ENCODE assay signal across 35 mouse cellular contexts in the genomic region with DNA sequence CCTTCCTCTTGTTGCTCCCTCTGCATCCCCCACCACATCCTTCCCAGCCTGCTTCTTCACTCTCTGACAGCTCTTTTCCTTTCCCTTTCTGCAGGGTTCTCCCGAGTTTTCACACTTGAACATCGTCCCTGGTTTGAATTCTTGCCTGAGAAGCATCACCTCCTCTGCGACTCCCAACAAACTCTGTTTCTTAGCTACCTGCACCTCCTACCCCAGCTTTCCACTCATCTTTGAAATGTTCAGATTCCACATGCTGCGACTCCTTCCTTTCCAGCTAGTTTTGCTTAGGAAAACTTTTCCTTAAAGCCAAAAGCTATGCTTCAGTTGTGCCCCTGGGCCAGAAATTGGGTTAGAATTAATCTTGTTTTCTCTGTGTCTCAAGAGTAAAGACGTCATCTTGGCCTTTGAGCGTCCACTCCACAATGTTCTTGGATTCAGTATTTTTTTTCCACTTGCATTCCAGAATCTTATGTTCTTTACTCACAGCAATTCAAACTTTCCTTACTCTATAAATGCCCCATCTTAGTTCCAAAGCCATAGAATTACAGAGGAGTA.
DNase-seq lines count a peak whose midpoint lies in the region; ATAC-seq and TF ChIP-seq lines count a peak whose summit lies in the region.
"Had no signal": no experiment of that assay in that cellular context is flagged by ENCODE, and none has a peak within 500 bp of the region (broad histone marks: within the 10 kb centered on the region; RNA-seq: fewer than 3 reads in every experiment).

No protein-coding gene starts in this region.

- DNase-seq in embryonic facial prominence, embryonic 14.5 days (ENCODE audit: low spot score) = peak; percentile 33
- DNase-seq in embryonic facial prominence, embryonic 10.5 days (ENCODE audit: low spot score) = no peak
- peak; percentile 33 to 34 for DNase-seq in heart, adult 2 months
- no peak for DNase-seq in heart, embryonic 10.5 days (ENCODE audit: low spot score)
- DNase-seq in heart, postnatal 0 days (ENCODE audit: low spot score) = peak; percentile 25
- no peak for DNase-seq in layer of hippocampus, adult 8-10 months (ENCODE audit: low spot score in 2 of 2)
- no peak for DNase-seq in cerebellum, adult 8-10 months
- DNase-seq: adrenal gland, adult 2 months; adrenal gland, postnatal 36 days; cerebellum, adult 2 months; cerebellum, postnatal 25 days; embryo, embryonic 11 days; gastrocnemius, postnatal 10 days; kidney, adult 11 months; kidney, postnatal 14 days; lung, adult 2 months; lung, postnatal 10 days; right cerebral cortex, postnatal 4 days; thymus, adult 2 months; thymus, postnatal 36 days had no signal

- intact Hi-C loops in heart, adult 2 months (cut with DNase I) = no loop called here

- no peak for TF ChIP-seq POLR2A in heart, adult 2 months (IDR thresholded peaks at IDR 0.05; ENCODE audit: insufficient read depth, low read depth, low read length)

- H3K79me2 ChIP-seq in heart, adult 2 months (replicated peaks; ENCODE audit: control insufficient read depth, insufficient read depth, low read length) = no peaks in the 10 kb centered on the region

- H3K27ac ChIP-seq in embryonic facial prominence, embryonic 14.5 days (replicated peaks; ENCODE audit: low read depth, low read length) = no peak overlapping the region
- H3K27ac ChIP-seq in embryonic facial prominence, embryonic 10.5 days (replicated peaks) = no peak overlapping the region
- peak overlapping the region; percentile 69 for H3K27ac ChIP-seq in heart, adult 2 months
- H3K27ac ChIP-seq in heart, embryonic 10.5 days = no peak overlapping the region
- peak overlapping the region; percentile 30; the same call in 1 of the 2 replicates for H3K27ac ChIP-seq in heart, postnatal 0 days (ENCODE audit: low read depth)
- H3K27ac ChIP-seq in limb, embryonic 15.5 days = peak overlapping the region; percentile 33; the same call in 1 of the 2 replicates
- H3K27ac ChIP-seq: embryonic facial prominence, embryonic 13.5 days; heart, embryonic 13.5 days; hindbrain, embryonic 10.5 days; hindbrain, embryonic 15.5 days; limb, embryonic 12.5 days; liver, embryonic 14.5 days; macrophage; midbrain, embryonic 15.5 days; neural tube, embryonic 12.5 days had no signal

- no peaks in the 10 kb centered on the region for H3K9me3 ChIP-seq in embryonic facial prominence, embryonic 14.5 days (ENCODE audit: control insufficient read depth, low read length)
- no peaks in the 10 kb centered on the region for H3K9me3 ChIP-seq in embryonic facial prominence, embryonic 10.5 days
- no peaks in the 10 kb centered on the region for H3K9me3 ChIP-seq in heart, embryonic 10.5 days
- H3K9me3 ChIP-seq in heart, postnatal 0 days (replicated peaks; ENCODE audit: control insufficient read depth, low read length) = no peaks in the 10 kb centered on the region
- no peaks in the 10 kb centered on the region for H3K9me3 ChIP-seq in limb, embryonic 15.5 days
- H3K9me3 ChIP-seq: embryonic facial prominence, embryonic 13.5 days; heart, embryonic 13.5 days; hindbrain, embryonic 10.5 days; hindbrain, embryonic 15.5 days; limb, embryonic 12.5 days; midbrain, embryonic 15.5 days; neural tube, embryonic 12.5 days had no signal

- H3K4me2 ChIP-seq in embryonic facial prominence, embryonic 14.5 days (ENCODE audit: low read depth, low read length) = no peak overlapping the region
- no peak overlapping the region for H3K4me2 ChIP-seq in heart, postnatal 0 days (ENCODE audit: low read depth, low read length)
- no peak overlapping the region for H3K4me2 ChIP-seq in limb, embryonic 15.5 days
- H3K4me2 ChIP-seq: embryonic facial prominence, embryonic 13.5 days; heart, embryonic 13.5 days; hindbrain, embryonic 15.5 days; limb, embryonic 12.5 days; midbrain, embryonic 15.5 days; neural tube, embryonic 12.5 days had no signal

- no peak overlapping the region for H3K4me3 ChIP-seq in embryonic facial prominence, embryonic 14.5 days (ENCODE audit: low read depth, low read length)
- no peak overlapping the region for H3K4me3 ChIP-seq in embryonic facial prominence, embryonic 10.5 days
- no peak overlapping the region for H3K4me3 ChIP-seq in heart, adult 2 months
- no peak overlapping the region for H3K4me3 ChIP-seq in heart, embryonic 10.5 days
- no peak overlapping the region for H3K4me3 ChIP-seq in heart, postnatal 0 days (ENCODE audit: low read depth, low read length)
- H3K4me3 ChIP-seq in limb, embryonic 15.5 days = no peak overlapping the region
- H3K4me3 ChIP-seq: embryonic facial prominence, embryonic 13.5 days; erythroblast, embryonic 14.5 days; heart, embryonic 13.5 days; hindbrain, embryonic 10.5 days; hindbrain, embryonic 15.5 days; limb, embryonic 12.5 days; midbrain, embryonic 15.5 days; neural tube, embryonic 12.5 days had no signal

- H3K36me3 ChIP-seq in embryonic facial prominence, embryonic 14.5 days (ENCODE audit: control insufficient read depth, insufficient read depth, low read length) = no peaks in the 10 kb centered on the region
- H3K36me3 ChIP-seq in embryonic facial prominence, embryonic 10.5 days (replicated peaks) = no peaks in the 10 kb centered on the region
- H3K36me3 ChIP-seq in heart, adult 2 months (ENCODE audit: control insufficient read depth, insufficient read depth, low read length) = no peaks in the 10 kb centered on the region
- H3K36me3 ChIP-seq in heart, embryonic 10.5 days = no peaks in the 10 kb centered on the region
- H3K36me3 ChIP-seq in heart, postnatal 0 days (replicated peaks; ENCODE audit: control insufficient read depth, insufficient read depth, low read length) = no peaks in the 10 kb centered on the region
- H3K36me3 ChIP-seq in limb, embryonic 15.5 days = no peaks in the 10 kb centered on the region
- H3K36me3 ChIP-seq: embryonic facial prominence, embryonic 13.5 days; heart, embryonic 13.5 days; hindbrain, embryonic 10.5 days; hindbrain, embryonic 15.5 days; limb, embryonic 12.5 days; midbrain, embryonic 15.5 days; neural tube, embryonic 12.5 days had no signal

- no peak for ATAC-seq in embryonic facial prominence, embryonic 14.5 days (ENCODE audit: low read depth)
- no peak for ATAC-seq in heart, postnatal 0 days (ENCODE audit: insufficient read depth, low read depth)
- no peak for ATAC-seq in limb, embryonic 15.5 days (ENCODE audit: insufficient number of reproducible peaks, low FRiP score, low TSS enrichment, low read depth)
- ATAC-seq: activated CD4-positive, CD25-positive, alpha-beta regulatory T cell, adult 4 months; forebrain, embryonic 16.5 days; inflammation-experienced regulatory T-cells, adult 6 months; midbrain, embryonic 15.5 days had no signal

- H3K4me1 ChIP-seq in embryonic facial prominence, embryonic 14.5 days (ENCODE audit: control insufficient read depth, insufficient read depth, low read length) = no peaks in the 10 kb centered on the region
- H3K4me1 ChIP-seq in embryonic facial prominence, embryonic 10.5 days = no peaks in the 10 kb centered on the region
- peaks cover 3% of the 10 kb centered on the region for H3K4me1 ChIP-seq in heart, adult 2 months (ENCODE audit: control insufficient read depth, insufficient read depth, low read length)
- no peaks in the 10 kb centered on the region for H3K4me1 ChIP-seq in heart, embryonic 10.5 days
- no peaks in the 10 kb centered on the region for H3K4me1 ChIP-seq in heart, postnatal 0 days (ENCODE audit: control insufficient read depth, insufficient read depth)
- no peaks in the 10 kb centered on the region for H3K4me1 ChIP-seq in limb, embryonic 15.5 days
- H3K4me1 ChIP-seq: embryonic facial prominence, embryonic 13.5 days; heart, embryonic 13.5 days; hindbrain, embryonic 10.5 days; hindbrain, embryonic 15.5 days; limb, embryonic 12.5 days; midbrain, embryonic 15.5 days; neural tube, embryonic 12.5 days had no signal

- no peak overlapping the region for H3K9ac ChIP-seq in embryonic facial prominence, embryonic 14.5 days (ENCODE audit: low read depth, low read length)
- H3K9ac ChIP-seq in heart, adult 2 months (ENCODE audit: low read depth, low read length) = no peak overlapping the region
- H3K9ac ChIP-seq in heart, postnatal 0 days (replicated peaks; ENCODE audit: low read depth, low read length) = no peak overlapping the region
- no peak overlapping the region for H3K9ac ChIP-seq in limb, embryonic 15.5 days
- H3K9ac ChIP-seq: embryonic facial prominence, embryonic 13.5 days; heart, embryonic 13.5 days; hindbrain, embryonic 15.5 days; limb, embryonic 12.5 days; liver, embryonic 14.5 days; midbrain, embryonic 15.5 days; neural tube, embryonic 12.5 days had no signal

- WGBS in embryonic facial prominence, embryonic 14.5 days = 60% methylated on average over 6 of the region's 6 CpGs
- WGBS in embryonic facial prominence, embryonic 10.5 days = 73% methylated on average over 6 of the region's 6 CpGs
- WGBS in heart, adult 2 months = 50% methylated on average over 6 of the region's 6 CpGs
- 63% methylated on average over 6 of the region's 6 CpGs for WGBS in heart, embryonic 10.5 days
- 55% methylated on average over 6 of the region's 6 CpGs for WGBS in heart, postnatal 0 days
- 63% methylated on average over 6 of the region's 6 CpGs for WGBS in limb, embryonic 15.5 days

- TF ChIP-seq CTCF in heart, adult 2 months (IDR thresholded peaks at IDR 0.05) = no peak
- no peak for TF ChIP-seq CTCF in heart, postnatal 0 days (IDR thresholded peaks at IDR 0.05; ENCODE audit: low read depth)

- no peak for TF ChIP-seq EP300 in heart, adult 2 months (IDR thresholded peaks at IDR 0.05; ENCODE audit: insufficient read depth, low read depth, low read length)
- TF ChIP-seq EP300 in heart, postnatal 0 days (IDR thresholded peaks at IDR 0.05; ENCODE audit: low read depth) = no peak

- no peaks in the 10 kb centered on the region for H3K27me3 ChIP-seq in embryonic facial prominence, embryonic 14.5 days (replicated peaks; ENCODE audit: control insufficient read depth, insufficient read depth, low read length)
- no peaks in the 10 kb centered on the region for H3K27me3 ChIP-seq in embryonic facial prominence, embryonic 10.5 days (replicated peaks; ENCODE audit: low read depth, poor library complexity, severe bottlenecking)
- H3K27me3 ChIP-seq in heart, adult 2 months (ENCODE audit: control insufficient read depth, insufficient read depth, low read length) = no peaks in the 10 kb centered on the region
- no peaks in the 10 kb centered on the region for H3K27me3 ChIP-seq in heart, embryonic 10.5 days (ENCODE audit: insufficient read depth, poor library complexity, severe bottlenecking)
- H3K27me3 ChIP-seq in heart, postnatal 0 days (ENCODE audit: control insufficient read depth, insufficient read depth, low read length) = no peaks in the 10 kb centered on the region
- no peaks in the 10 kb centered on the region for H3K27me3 ChIP-seq in limb, embryonic 15.5 days
- H3K27me3 ChIP-seq: CH12.LX; embryonic facial prominence, embryonic 13.5 days; heart, embryonic 13.5 days; hindbrain, embryonic 15.5 days; limb, embryonic 12.5 days; midbrain, embryonic 15.5 days; neural tube, embryonic 12.5 days had no signal

Comparison
In these comparisons a context has a peak if more than half of its experiments do, and no peak if none do; other contexts are left out.
1. DNase-seq: peak in embryonic facial prominence, embryonic 14.5 days (single experiment), heart, adult 2 months (2 of 2) and heart, postnatal 0 days (single experiment); none in embryonic facial prominence, embryonic 10.5 days (single experiment), heart, embryonic 10.5 days (single experiment), layer of hippocampus, adult 8-10 months (0 of 2) and cerebellum, adult 8-10 months (single experiment).
2. H3K27ac ChIP-seq: peak in heart, adult 2 months (single experiment), heart, postnatal 0 days (single experiment) and limb, embryonic 15.5 days (single experiment); none in embryonic facial prominence, embryonic 14.5 days (single experiment), embryonic facial prominence, embryonic 10.5 days (single experiment) and heart, embryonic 10.5 days (single experiment).